Mouse (Mus musculus): ENCODE results near the gene Glra4.
"Not testable (repeated sequence)": the region's sequence is repeated elsewhere in the genome, so short reads cannot be mapped to it uniquely, and the experiment has no call there.

GRCm38 (mm10) chrX:136714742-136715474 lies 65.0 kb downstream of the Glra4 start:
- not testable (repeated sequence) for TF ChIP-seq CTCF (IDR thresholded peaks at IDR 0.05; ENCODE audit: borderline replicate concordance, extremely low read depth, insufficient read depth, insufficient read length); POLR2A (IDR thresholded peaks at IDR 0.05; ENCODE audit: borderline replicate concordance, extremely low read depth, insufficient read depth, insufficient read length, poor library complexity, severe bottlenecking)

Measured in brain, embryonic 14.5 days (tissue).